In genomic region chr17:67612576-67612975, GRCm38 (mm10) we compare ENCODE assay signal across 23 mouse cellular contexts. TPM values are rescaled to one million over a fixed set of nuclear protein-coding genes. Genes with fewer than 3 reads are reported as not detected.
"Had no signal": no experiment of that assay in that cellular context is flagged by ENCODE, and none has a peak within 500 bp of the region (broad histone marks: within the 10 kb centered on the region; RNA-seq: fewer than 3 reads in every experiment).

No protein-coding gene starts in this region.

- DNase-seq: liver, postnatal 0 days; lung, adult 2 months; lung, postnatal 14 days; lung, postnatal 36 days; right cerebral cortex, postnatal 14 days; thymus, adult 2 months; thymus, postnatal 25 days; thymus, postnatal 4 days had no signal

- H3K4me2 ChIP-seq: lung, embryonic 15.5 days; midbrain, embryonic 11.5 days; midbrain, embryonic 13.5 days; midbrain, embryonic 15.5 days; neural tube, embryonic 12.5 days; stomach, embryonic 15.5 days had no signal

- H3K27ac ChIP-seq: lung, embryonic 15.5 days; macrophage; midbrain, embryonic 13.5 days; midbrain, embryonic 15.5 days; neural tube, embryonic 12.5 days; stomach, embryonic 15.5 days; stomach, postnatal 0 days had no signal

- H3K4me1 ChIP-seq: lung, embryonic 15.5 days; midbrain, embryonic 13.5 days; midbrain, embryonic 15.5 days; neural tube, embryonic 12.5 days; stomach, embryonic 15.5 days had no signal

- H3K9me3 ChIP-seq: lung, embryonic 15.5 days; midbrain, embryonic 13.5 days; midbrain, embryonic 15.5 days; neural tube, embryonic 12.5 days; stomach, embryonic 15.5 days had no signal

- H3K36me3 ChIP-seq: lung, embryonic 15.5 days; midbrain, embryonic 13.5 days; midbrain, embryonic 15.5 days; neural tube, embryonic 12.5 days; stomach, embryonic 15.5 days had no signal

- ATAC-seq: liver, postnatal 0 days; lung, postnatal 0 days; midbrain, embryonic 13.5 days; midbrain, embryonic 15.5 days had no signal

- H3K9ac ChIP-seq: liver, postnatal 0 days; lung, embryonic 15.5 days; midbrain, embryonic 13.5 days; midbrain, embryonic 15.5 days; neural tube, embryonic 12.5 days; stomach, embryonic 15.5 days had no signal

- H3K4me3 ChIP-seq: lung, embryonic 15.5 days; megakaryocyte, embryonic 14.5 days; midbrain, embryonic 13.5 days; midbrain, embryonic 15.5 days; neural tube, embryonic 12.5 days; stomach, embryonic 15.5 days had no signal

- H3K27me3 ChIP-seq: lung, embryonic 15.5 days; megakaryocyte, embryonic 14.5 days; midbrain, embryonic 13.5 days; midbrain, embryonic 15.5 days; neural tube, embryonic 12.5 days; stomach, embryonic 15.5 days had no signal

RNA-seq across cellular contexts. Expression of gene Lrrc30, which starts 19.9 kb away (rescaled TPM):
- polyA plus RNA-seq: liver, postnatal 0 days; lung, adult 2 months; lung, embryonic 15.5 days; lung, postnatal 0 days; macrophage; midbrain, embryonic 11.5 days; midbrain, embryonic 13.5 days; midbrain, embryonic 15.5 days; midbrain, postnatal 0 days; neural tube, embryonic 12.5 days; neural tube, embryonic 14.5 days; spleen, adult 2 months; stomach, embryonic 15.5 days; stomach, postnatal 0 days; testis, adult 2 months; thymus, adult 2 months; urinary bladder, adult 2 months had no signal
